Mouse (Mus musculus): ENCODE measurements around the gene Ccdc28b. TPM values are rescaled to one million over a fixed set of nuclear protein-coding genes. Genes with fewer than 3 reads are reported as not detected.

Gene Ccdc28b
- total RNA-seq, 2 experiments from 2014 or later, result 58.0 to 66.8 TPM

DNA sequence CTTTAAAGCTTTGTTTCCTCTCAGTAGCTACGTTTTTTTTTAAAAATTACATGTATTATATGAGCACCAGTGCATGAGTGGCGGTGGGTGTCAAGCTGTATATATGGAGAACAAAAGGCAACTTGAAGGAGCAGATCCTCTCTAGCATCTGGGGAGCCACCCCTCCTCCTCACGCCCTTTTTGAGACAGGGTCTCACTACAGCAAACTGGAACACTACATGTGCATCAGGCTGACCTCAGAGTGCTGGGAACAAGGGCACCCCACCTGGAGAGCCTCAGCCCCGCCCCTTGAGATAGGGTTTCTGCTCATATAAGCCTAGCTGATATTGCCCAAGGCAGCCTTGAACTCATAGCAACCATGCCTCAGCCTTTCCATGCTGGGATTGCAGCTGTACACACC, 1.7 kb upstream of the Ccdc28b start:
- no peak for DNase-seq
- intact Hi-C loops (cut with DNase I; ENCODE audit: low total_unique reads), result no loop called here

DNA sequence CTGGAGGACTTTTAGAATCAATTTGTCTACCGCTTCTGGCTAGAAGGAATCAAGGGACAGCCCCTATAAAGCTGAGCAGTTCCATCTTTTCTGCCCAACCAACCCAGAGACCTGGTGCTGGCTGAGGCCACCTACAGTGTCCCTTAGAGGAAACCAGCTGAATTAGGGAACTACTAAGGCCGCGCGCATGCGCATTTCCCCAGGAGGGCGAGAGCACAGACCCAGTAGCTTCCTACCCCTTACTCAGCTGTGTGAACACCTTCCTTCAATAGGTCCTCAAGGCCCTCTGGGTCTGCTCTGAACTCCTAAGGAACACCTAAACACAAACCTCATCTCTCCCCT, 1.3 kb upstream of the Ccdc28b start:
- peak; percentile 57 for DNase-seq
- intact Hi-C loops (cut with DNase I; ENCODE audit: low total_unique reads), result no loop called here

DNA sequence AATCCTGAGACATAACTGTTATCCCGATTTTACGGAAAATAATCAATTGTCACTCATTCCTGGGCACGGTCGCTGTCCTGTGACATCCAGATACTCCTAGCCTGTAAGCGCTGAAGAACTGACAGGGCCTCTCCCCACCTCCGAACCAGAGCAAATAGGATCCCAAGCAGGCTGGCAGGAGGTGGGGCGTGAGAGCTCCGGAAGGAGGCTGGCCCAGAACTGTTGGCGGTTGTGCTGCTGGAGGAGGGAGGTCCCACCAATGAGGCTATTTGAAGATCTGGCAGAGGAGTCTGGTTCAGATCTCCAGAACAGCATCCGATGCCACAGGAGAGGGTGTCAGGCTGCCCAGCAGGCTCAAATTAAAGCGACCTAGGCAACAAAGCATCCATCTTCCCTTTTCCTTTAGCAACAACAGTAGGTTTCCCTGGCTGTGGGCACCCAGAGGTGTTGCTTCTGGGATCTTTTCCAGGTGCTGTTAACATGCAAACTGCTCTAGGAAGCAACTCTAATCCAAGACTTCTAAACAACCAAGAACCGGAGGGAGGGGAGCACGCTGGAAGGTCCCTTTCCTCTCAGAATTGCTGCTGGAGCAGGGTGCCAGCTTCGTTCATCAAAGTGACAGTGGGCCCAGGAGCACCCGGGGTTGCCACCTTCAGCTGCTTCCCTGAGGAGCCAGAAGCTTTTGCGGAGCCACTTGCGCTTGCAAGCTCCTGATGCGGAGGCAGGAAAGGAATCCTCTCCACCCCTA, 708 bp upstream of the Ccdc28b start:
- peak; percentile 91 for DNase-seq
- intact Hi-C loops (cut with DNase I; ENCODE audit: low total_unique reads), result no loop called here

DNA sequence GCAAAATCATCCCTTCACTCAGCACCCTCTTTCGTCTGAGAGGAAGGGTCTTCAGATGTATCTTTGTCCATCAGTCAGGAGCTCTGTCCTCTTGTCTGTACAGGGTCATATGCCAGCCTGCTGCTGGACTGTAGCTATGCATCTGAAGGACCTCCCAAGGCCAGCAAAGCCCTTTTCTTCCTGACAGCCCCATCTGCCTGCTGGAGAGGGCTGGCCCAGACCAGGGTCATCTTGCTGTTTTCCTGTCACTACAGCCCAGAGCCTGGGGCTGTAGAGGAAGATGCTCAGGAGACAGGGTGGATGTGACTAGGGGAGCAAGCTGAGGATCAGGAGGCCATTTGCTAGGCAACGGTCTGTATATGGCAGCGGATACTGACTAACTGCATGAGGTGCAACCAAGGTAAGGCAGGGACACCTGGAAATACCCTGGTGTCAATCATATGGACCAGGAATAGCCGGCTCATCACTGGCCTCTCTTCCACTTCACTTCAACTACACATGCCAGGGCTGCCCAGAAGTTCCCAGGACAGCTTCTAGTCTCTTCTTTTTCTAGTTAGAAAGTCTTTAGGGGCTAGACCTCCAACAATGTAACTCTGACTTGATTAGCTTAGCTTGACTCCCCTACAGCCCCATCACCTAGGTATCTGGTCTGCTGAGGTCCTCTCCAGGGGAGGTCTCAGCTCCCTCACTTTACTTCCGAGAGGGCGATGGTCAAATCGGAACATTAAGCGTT, 778 bp downstream of the Ccdc28b start:
- no peak for DNase-seq

DNA sequence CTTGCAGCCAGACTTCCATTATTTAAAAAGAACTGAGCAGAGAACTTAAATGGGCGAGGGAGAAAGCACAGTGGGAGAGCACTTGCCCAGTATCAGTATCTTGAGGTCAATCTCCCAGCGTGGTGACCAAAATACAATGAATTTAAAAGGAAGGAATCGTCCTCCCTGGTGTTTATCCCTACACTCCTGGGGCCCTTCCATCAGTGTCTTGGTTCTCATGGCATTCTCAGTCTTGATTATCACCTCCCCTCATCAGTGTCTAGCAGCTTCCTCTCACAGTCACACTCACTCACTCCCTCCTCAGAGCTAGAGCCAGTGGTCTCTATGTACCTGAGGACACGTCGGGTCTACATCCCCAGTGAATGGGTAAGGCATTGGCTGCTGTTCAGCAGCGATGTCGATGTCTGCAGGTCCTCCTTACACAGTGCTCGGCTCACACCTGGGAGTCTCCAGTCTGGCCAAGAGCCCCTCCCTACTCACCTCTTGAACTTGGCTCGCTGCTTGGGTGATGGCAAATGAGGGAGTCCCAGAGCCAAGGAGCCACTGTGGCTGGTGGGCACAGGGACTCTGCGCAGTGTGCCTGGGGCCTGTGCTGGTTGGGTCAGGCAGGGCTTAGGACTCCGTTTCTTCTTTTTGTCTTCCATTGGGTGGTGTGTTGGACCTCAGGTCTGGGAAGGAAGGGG, 1.5 kb downstream of the Ccdc28b start:
- no peak for DNase-seq
- intact Hi-C loops (cut with DNase I; ENCODE audit: low total_unique reads), result no loop called here

More for the DNA sequence above, 778 bp downstream of the Ccdc28b start:
- intact Hi-C loops (cut with DNase I; ENCODE audit: low total_unique reads), result no loop called here

DNA sequence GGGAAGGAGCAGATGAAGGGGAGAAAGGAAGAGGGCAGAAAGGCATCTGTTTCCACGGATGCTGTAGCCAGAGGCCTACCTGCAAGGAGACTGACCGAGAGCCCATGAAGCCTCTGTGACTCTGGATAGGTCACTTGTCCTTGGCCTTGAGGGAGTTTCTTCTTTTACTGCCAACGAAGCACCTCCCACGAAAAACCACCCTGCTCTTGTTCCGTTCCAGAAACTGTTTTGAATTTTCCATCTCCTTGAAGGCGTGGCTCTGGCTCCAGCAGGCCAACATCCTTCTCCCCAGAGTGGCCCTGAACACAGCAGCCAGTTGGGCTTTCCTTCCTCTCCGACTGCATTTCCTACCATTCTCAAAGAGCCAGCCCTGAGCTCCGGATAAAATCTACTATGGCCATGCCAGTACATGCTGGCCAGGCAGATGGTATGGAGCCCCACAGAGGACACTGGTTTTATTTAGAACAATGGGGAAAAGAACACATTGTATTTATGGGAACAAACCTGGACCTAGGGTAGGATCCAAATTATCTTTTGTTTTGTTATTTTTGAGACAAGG, 2.4 kb downstream of the Ccdc28b start:
- peak; percentile 24 for DNase-seq

DNA sequence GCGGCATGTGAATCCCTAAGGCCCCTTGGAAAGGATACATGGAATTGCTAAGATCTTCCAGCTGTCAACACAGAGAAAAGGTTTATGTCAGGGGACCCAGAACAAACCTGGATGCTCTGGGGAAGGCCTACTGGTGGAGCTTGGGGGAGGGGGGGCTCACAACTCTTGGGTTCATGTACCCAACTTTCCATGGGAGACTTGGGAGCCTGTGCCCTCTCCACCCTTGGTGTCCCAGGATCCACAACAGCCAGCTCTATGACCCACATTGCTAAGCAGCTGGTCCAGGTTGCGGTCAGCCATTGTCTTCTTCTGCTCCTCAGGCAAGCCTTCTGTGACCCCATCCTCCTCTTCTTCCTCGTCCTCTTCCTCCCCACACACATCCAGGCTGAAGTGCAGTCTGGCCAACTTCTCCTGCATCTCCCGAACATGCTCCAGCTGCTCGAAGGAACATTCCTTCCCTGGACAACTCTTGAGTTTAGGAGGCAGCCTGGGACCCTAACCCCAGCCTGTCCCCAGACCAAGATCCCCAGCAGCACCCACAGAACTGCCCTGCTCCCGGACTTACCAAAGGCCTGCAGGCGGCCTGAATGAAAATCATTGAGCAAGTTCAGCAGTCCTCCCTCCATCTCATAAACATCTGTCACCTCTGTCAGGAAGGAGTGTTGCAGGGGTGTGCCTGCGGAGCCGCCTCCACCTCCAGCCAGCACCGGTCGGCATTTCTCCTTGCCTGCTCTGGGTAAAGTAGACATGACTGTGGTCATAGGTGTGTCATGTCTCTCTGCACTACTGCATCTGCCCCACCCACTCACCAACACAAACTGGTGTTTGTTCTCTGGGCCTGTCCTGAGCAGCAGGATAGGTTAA, 3.1 kb downstream of the Ccdc28b start:
- intact Hi-C loops (cut with DNase I; ENCODE audit: low total_unique reads), result no loop called here
- DNase-seq, result no peak

More for the DNA sequence above, 2.4 kb downstream of the Ccdc28b start:
- intact Hi-C loops (cut with DNase I; ENCODE audit: low total_unique reads), result no loop called here

DNA sequence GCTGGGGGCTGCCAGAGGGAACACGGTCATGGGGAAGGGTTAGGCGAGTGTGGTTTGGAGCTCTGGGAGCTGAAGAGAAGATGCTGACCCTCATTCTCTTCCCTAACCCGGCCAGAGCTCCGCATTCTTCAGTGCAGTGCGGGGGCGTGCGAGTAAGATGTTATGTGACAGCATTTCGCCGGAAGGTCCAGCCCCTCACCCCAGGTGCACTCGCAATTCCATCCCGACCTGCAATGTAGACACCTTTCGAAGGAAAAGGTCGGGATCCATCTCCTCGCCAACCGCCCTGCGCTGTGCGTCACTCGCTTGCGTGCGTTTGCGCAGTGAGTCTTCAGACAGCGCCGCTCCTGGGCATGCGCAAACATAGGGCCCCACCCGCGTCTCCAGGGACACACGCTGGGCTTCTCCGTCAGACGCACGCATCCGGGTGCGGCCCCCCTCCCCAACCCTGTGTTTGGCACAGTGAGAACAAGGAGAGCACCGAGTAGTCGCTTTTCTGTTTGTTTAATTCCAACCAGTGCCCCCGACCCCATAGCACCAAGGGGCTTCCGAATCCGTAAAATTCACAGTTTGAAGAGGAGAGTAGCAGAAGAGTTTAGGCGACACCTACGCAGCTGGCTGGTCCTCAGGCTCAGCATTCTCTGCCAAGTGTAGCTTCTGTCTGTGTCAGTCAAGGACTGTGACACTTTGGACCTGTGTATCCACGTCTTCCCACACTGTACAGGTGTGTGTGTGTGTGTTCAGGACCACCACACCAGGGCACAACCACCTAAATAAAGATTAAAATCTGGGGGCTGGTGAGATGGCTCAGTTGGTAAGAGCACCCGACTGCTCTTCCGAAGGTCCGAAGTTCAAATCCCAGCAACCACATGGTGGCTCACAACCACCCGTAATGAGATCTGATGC, 4.7 kb downstream of the Ccdc28b start, which contains the start of gene Iqcc:
TSS of gene Iqcc (minus strand) at position 314 of the 906 bp plus-strand sequence.
- peak; percentile 97 for DNase-seq
- intact Hi-C loops (cut with DNase I; ENCODE audit: low total_unique reads), result loop anchor here (10.0 kb wide), 1 partner anchor 74 kb away; the partner anchor contains the start of gene Hdac1

DNA sequence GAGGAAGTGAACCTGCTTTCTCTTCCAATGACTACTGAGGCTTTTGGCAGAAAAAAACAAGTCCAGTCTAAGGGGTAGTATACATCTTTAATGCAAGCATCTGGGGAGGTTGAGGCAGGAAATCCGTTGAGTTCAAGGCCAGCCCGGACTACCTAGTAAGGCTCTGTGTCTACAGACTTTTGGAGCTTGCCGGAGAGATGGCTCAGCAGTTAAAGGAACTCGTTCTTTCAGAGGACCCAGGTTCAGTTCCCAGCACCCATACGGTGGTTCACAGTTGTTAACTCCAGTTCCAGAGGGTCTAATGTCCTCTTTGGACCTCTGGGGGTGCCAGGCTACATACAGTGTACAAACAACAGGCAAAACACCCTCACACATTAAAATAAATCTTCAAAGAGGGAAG, 5.7 kb downstream of the Ccdc28b start:
- DNase-seq, result no peak
- intact Hi-C loops (cut with DNase I; ENCODE audit: low total_unique reads), result loop anchor here (10.0 kb wide), 1 partner anchor 73 kb away; the partner anchor contains the start of gene Hdac1

DNA sequence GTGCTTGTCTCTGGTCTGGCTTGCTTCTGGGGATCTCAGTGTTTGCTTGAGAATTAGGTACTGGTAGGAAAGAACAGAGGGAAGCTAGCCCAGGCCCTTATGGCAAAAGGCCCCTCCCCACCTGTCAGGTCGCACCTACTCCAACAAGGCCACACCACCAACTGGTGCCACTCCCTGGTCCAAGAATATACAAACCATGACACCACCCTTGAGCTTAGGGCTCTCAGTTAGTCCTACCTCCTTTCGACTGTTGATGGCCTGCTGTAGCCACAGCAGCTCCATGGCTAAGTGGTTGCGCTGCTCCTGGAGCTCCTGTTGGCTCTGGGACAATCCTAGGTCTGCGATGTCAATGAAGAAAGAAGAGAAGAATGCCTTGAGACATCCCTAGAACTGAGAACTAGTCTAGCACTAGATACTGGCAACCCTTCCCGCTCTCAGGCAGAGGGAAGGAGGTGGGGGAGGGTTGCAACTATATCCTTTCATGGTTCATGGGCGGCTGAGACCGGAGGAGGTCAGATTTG, 6.6 kb downstream of the Ccdc28b start:
- no peak for DNase-seq
- intact Hi-C loops (cut with DNase I; ENCODE audit: low total_unique reads), result loop anchor here (10.0 kb wide), 1 partner anchor 72 kb away; the partner anchor contains the start of gene Hdac1

DNA sequence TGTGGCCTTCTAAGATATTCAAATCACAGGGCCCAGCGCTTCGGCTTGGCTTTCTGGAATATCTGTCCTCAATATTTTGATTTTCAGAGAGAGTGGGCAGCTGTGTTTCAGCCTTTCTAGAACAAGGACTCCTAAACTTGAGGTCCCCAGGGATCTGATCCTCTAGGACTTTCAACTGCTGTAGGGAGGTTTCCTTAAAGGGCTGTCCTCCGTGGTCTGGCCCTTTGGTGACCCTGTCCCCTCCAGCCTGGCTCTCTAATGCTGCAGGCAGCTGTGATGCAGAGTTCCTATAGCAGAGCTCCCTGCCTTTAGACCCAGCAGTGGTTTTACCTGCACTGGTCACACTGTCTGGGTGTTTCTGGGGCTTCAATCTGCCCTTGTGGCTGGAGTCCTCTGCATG, 7.1 kb downstream of the Ccdc28b start:
- no peak for DNase-seq
- intact Hi-C loops (cut with DNase I; ENCODE audit: low total_unique reads), result loop anchor here (10.0 kb wide), 1 partner anchor 72 kb away; the partner anchor contains the start of gene Hdac1

DNA sequence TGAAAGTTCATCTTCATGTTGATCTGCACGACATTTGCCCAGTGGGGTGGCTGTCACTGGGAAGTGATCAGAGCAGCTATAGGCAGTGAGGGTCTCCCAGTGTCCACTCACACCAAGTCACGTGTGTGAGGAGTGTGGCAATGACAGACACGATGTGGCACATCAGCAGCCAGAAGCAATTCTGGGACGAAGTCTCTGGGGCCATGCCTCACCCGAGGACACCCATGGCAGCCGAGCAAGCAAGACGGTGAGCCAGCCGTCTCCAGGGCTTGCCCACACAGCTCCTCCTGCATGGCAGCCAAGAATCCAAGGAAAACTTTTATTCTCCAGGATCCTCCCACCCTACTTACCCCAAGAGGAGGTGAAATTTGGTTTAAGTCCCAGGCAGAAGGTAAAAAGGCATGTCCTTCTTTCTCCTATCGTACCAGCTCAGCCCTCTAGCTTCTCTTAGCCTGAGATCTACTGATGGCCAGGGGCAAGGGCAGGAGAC, 7.9 kb downstream of the Ccdc28b start:
- intact Hi-C loops (cut with DNase I; ENCODE audit: low total_unique reads), result loop anchor here (10.0 kb wide), 1 partner anchor 71 kb away; the partner anchor contains the start of gene Hdac1

DNA sequence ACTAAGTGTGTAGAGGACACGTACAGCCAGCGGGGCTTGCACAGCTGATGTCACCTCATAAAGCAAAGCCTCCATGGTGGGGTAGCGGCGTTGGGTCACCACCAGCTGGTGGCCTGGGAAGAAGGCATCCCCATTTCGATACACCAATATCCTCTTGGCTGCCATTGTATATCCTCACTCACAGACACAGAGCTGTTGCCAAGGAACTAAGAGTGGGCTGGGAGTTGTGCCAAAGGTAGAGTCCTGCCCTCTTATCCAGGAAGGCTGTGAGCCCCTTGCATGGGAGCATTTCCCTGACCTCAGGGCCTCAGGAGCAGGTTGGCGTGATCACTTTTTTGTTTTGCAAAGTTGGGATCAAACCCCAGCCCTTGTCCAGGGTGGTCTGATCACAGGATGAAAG, 9.7 kb downstream of the Ccdc28b start, which contains the start of gene Dcdc2b:
TSS of gene Dcdc2b (minus strand) at position 165 of the 400 bp plus-strand sequence.
- intact Hi-C loops (cut with DNase I; ENCODE audit: low total_unique reads), result loop anchor here (10.0 kb wide), 1 partner anchor 69 kb away; the partner anchor contains the start of gene Hdac1

More for the DNA sequence above, 7.9 kb downstream of the Ccdc28b start:
- DNase-seq, result no peak

DNA sequence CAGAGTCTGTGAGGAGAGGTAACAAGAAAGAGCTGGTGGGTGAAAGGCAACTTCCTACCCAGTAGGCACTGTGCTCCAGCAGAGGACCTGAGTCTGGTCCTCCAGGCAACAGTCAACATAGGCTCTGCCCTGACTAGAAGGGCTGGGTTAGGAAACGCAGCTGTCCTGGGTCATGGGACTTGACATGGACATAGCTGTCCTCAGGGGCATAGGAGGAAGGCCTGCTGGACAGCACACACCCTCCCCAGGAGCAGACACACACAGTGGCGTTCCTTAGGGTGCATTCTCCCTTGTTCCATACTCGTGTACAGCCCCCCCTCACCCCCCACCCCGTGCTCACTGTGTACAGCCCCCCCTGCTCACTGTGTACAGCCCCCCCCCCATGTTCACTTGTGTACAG, 13.3 kb downstream of the Ccdc28b start:
- DNase-seq, result no peak
- intact Hi-C loops (cut with DNase I; ENCODE audit: low total_unique reads), result loop anchor here (10.0 kb wide), 1 partner anchor 66 kb away; the partner anchor contains the start of gene Hdac1

More for the DNA sequence above, 9.7 kb downstream of the Ccdc28b start, which contains the start of gene Dcdc2b:
- DNase-seq, result no peak

DNA sequence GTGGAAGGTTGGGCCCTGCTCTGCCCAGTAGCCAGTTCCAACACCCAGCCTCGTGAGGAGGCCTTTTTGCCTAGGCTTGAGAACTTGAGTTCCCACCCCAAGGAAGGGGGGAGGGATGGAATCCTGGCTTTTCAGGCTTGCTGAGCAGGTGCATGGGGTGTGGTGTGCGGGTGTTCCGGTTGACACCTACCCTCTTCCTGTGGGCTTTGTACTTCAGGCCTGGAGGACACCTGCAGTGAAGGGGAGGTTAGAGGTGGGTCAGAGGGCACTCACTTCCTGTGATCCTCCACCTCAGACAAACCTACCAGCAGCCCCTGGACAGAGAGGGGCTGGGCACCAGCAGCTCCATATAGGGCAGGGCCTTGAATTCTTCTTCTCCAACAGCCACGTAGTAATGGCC, 13.7 kb downstream of the Ccdc28b start:
- intact Hi-C loops (cut with DNase I; ENCODE audit: low total_unique reads), result loop anchor here (10.0 kb wide), 1 partner anchor 65 kb away; the partner anchor contains the start of gene Hdac1
- DNase-seq, result no peak

DNA sequence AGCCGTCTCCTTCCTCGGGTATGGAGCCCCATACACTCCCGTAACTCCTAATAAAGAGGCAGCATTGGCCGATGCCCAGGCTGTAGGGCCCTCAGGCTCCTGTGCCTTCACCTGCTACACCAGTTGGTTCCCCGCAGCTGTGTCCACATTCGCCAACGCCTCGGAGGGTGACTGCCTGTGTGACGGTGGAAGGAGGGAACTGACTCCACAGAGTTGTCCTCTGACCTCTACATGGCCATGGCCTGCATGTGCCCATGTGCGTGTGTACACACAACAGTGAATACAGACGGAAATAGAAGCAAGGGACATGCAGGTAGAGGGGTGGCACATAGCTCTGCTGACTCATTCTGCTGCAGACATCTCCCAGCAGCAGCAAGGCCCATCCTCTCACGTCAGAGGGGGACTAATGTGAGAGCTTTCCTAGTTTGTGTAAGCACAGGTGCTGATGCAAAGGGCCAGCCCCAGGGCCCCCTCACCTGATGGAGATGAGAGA, 14.6 kb downstream of the Ccdc28b start:
- intact Hi-C loops (cut with DNase I; ENCODE audit: low total_unique reads), result no loop called here
- DNase-seq, result no peak
